ENCODE assay signal across 7 mouse cellular contexts in genomic region chr11:94327693-94328643, GRCm38 (mm10). TPM values are rescaled to one million over a fixed set of nuclear protein-coding genes. Genes with fewer than 3 reads are reported as not detected.
A peak's percentile ranks its signal among the peaks of the same experiment; 100 is the strongest.
DNase-seq lines count a peak whose midpoint lies in the region; ATAC-seq lines count a peak whose summit lies in the region.

Gene Ankrd40 (plus strand): TSS chr11:94328001.

- no peaks in the 10 kb centered on the region for H3K27me3 ChIP-seq in embryonic facial prominence, embryonic 11.5 days (ENCODE audit: control insufficient read depth, insufficient read depth, low read length)
- no peaks in the 10 kb centered on the region for H3K27me3 ChIP-seq in limb, embryonic 11.5 days (ENCODE audit: control insufficient read depth, insufficient read depth, low read length)
- no peaks in the 10 kb centered on the region for H3K27me3 ChIP-seq in midbrain, embryonic 14.5 days (ENCODE audit: control insufficient read depth, insufficient read depth, low read length)

- WGBS in embryonic facial prominence, embryonic 11.5 days: 1% methylated on average over 72 of the region's 78 CpGs
- WGBS in limb, embryonic 11.5 days: under 1% methylated on average over 76 of the region's 78 CpGs
- WGBS in midbrain, embryonic 14.5 days: under 1% methylated on average over 77 of the region's 78 CpGs

- H3K27ac ChIP-seq in embryonic facial prominence, embryonic 11.5 days (replicated peaks; ENCODE audit: low read depth, low read length): peak within 1 kb of the TSS; percentile 97
- peak within 1 kb of the TSS; percentile 97 for H3K27ac ChIP-seq in limb, embryonic 11.5 days (replicated peaks; ENCODE audit: low read depth, low read length)
- peak within 1 kb of the TSS; percentile 99 for H3K27ac ChIP-seq in midbrain, embryonic 14.5 days (replicated peaks; ENCODE audit: low read depth, low read length)

- H3K9me3 ChIP-seq in embryonic facial prominence, embryonic 11.5 days (replicated peaks; ENCODE audit: control insufficient read depth, low read length): no peaks in the 10 kb centered on the region
- no peaks in the 10 kb centered on the region for H3K9me3 ChIP-seq in limb, embryonic 11.5 days (ENCODE audit: control insufficient read depth, low read length)
- H3K9me3 ChIP-seq in midbrain, embryonic 14.5 days (ENCODE audit: control insufficient read depth, low read length): no peaks in the 10 kb centered on the region

- H3K4me3 ChIP-seq in embryonic facial prominence, embryonic 11.5 days (ENCODE audit: low read depth, low read length): peak within 1 kb of the TSS; percentile 72
- H3K4me3 ChIP-seq in limb, embryonic 11.5 days (ENCODE audit: low read depth, low read length): peak within 1 kb of the TSS; percentile 64
- peak within 1 kb of the TSS; percentile 65 for H3K4me3 ChIP-seq in midbrain, embryonic 14.5 days (replicated peaks; ENCODE audit: low read depth, low read length)

- peak; percentile 97 for DNase-seq in adrenal gland, postnatal 14 days
- DNase-seq in embryonic facial prominence, embryonic 11.5 days (ENCODE audit: low spot score): peak; percentile 94
- peak; percentile 100 for DNase-seq in heart, adult 11 months
- peak; percentile 95 for DNase-seq in kidney, adult 18-20 months
- DNase-seq in limb, embryonic 11.5 days (ENCODE audit: low spot score): peak; percentile 94
- peak; percentile 96 for DNase-seq in midbrain, embryonic 14.5 days
- peak; percentile 74 to 87 for DNase-seq in spleen, adult 18-20 months

- no peaks in the 10 kb centered on the region for H3K4me1 ChIP-seq in embryonic facial prominence, embryonic 11.5 days (ENCODE audit: control insufficient read depth, insufficient read depth, low read length)
- H3K4me1 ChIP-seq in limb, embryonic 11.5 days (ENCODE audit: control insufficient read depth, insufficient read depth, low read length): peaks cover 4% of the 10 kb centered on the region; the same call in 1 of the 2 replicates
- peaks cover 24% of the 10 kb centered on the region for H3K4me1 ChIP-seq in midbrain, embryonic 14.5 days (ENCODE audit: control insufficient read depth, insufficient read depth, low read length)

- peak within 1 kb of the TSS; percentile 59 for H3K4me2 ChIP-seq in embryonic facial prominence, embryonic 11.5 days (ENCODE audit: low read depth, low read length)
- peak within 1 kb of the TSS; percentile 58 for H3K4me2 ChIP-seq in limb, embryonic 11.5 days (ENCODE audit: low read depth, severe bottlenecking)
- H3K4me2 ChIP-seq in midbrain, embryonic 14.5 days (ENCODE audit: low read length): peak within 1 kb of the TSS; percentile 64

- peak; percentile 83 for ATAC-seq in embryonic facial prominence, embryonic 11.5 days (replicated peaks; ENCODE audit: insufficient number of reproducible peaks, low FRiP score, low TSS enrichment, low read depth)
- peak; percentile 87 for ATAC-seq in limb, embryonic 11.5 days (ENCODE audit: insufficient number of reproducible peaks, low FRiP score, low TSS enrichment, low read depth)
- peak; percentile 90 for ATAC-seq in midbrain, embryonic 14.5 days (ENCODE audit: low FRiP score, low TSS enrichment)

- peak within 1 kb of the TSS; percentile 93 for H3K9ac ChIP-seq in embryonic facial prominence, embryonic 11.5 days (replicated peaks; ENCODE audit: low read length)
- peak within 1 kb of the TSS; percentile 96 for H3K9ac ChIP-seq in limb, embryonic 11.5 days (ENCODE audit: low read length)
- H3K9ac ChIP-seq in midbrain, embryonic 14.5 days (replicated peaks; ENCODE audit: low read length): peak within 1 kb of the TSS; percentile 97

- H3K36me3 ChIP-seq in embryonic facial prominence, embryonic 11.5 days (replicated peaks; ENCODE audit: control insufficient read depth, insufficient read depth, low read depth, low read length): no peaks in the 10 kb centered on the region
- H3K36me3 ChIP-seq in limb, embryonic 11.5 days (ENCODE audit: control insufficient read depth, insufficient read depth, low read length): no peaks in the 10 kb centered on the region; the same call in 1 of the 2 replicates
- H3K36me3 ChIP-seq in midbrain, embryonic 14.5 days (ENCODE audit: control insufficient read depth, insufficient read depth, low read length): no peaks in the 10 kb centered on the region

RNA-seq across cellular contexts. Expression of gene Ankrd40, which starts in this region (rescaled TPM):
- total RNA-seq in adrenal gland, postnatal 14 days (2021): 131 and 136 TPM in 2 replicates
- polyA plus RNA-seq in embryonic facial prominence, embryonic 11.5 days (2014; fragmentation: Nextera tagmentation; extraction: Ambion mirVana): 19.9 and 23.5 TPM in 2 replicates
- polyA plus RNA-seq in limb, embryonic 11.5 days (2014; fragmentation: Nextera tagmentation; extraction: Ambion mirVana): 24.1 and 25.8 TPM in 2 replicates
- polyA plus RNA-seq in midbrain, embryonic 14.5 days (2014; fragmentation: Nextera tagmentation; extraction: Ambion mirVana): 11.9 and 13.1 TPM in 2 replicates

Comparison
In these comparisons a context has a peak if more than half of its experiments do, and no peak if none do; other contexts are left out.
1. Peak in every context shown above with its lines: DNase-seq, ATAC-seq, H3K4me3 ChIP-seq and H3K27ac ChIP-seq.